Mouse (Mus musculus): ENCODE results near the gene Anapc2. TPM values are rescaled to one million over a fixed set of nuclear protein-coding genes. Genes with fewer than 3 reads are reported as not detected.

Gene Anapc2
- total and polyA plus RNA-seq, 3 experiments: 9.8 to 67.0 TPM; not detected in 1

DNA sequence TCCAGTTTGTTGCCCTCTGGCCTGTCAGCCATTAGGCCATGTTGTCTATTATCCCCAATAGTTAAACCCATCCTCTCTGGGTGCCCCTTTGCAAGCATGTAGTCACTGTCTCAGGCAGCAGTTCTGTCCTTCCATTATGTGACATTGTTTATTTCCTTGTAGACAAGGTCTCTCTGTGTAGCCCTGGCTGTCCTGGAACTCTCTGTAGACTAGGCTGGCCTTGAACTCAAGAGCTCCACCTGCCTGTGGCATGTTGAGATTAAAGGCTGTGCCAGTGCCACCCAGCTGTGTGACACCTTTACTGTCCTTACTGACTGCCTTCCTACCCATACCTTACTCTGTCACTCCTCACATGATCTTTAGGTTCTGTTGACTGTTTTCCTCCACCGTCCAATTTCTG is 19.9 kb upstream of the Anapc2 start:
- Histone ChIP-seq H3K27me3 (ENCODE audit: control insufficient read depth in 1 of 2, insufficient read depth in 2 of 2, low read length in 2 of 2) (no peaks in the 10 kb centered on the region), H3K9ac (ENCODE audit: control insufficient read depth, low read depth, low read length, poor library complexity, severe bottlenecking) (no peak overlapping the region), H3K27ac (ENCODE audit: control insufficient read depth, low read depth, low read length) (no peak overlapping the region), H3K4me3 (ENCODE audit: control insufficient read depth in 1 of 2, insufficient read depth in 1 of 2, low read depth in 2 of 2, low read length in 2 of 2) (no peak overlapping the region), H3K79me2 (ENCODE audit: control insufficient read depth, insufficient read depth, low read length, poor library complexity) (peaks cover 20% of the 10 kb centered on the region), H3K4me1 (ENCODE audit: control insufficient read depth in 1 of 2, insufficient read depth in 2 of 2, low read length in 2 of 2) (peaks cover 2 to 12% of the 10 kb centered on the region in 2 experiments; a peak in 1 of 4 replicates), H3K36me3 (ENCODE audit: control insufficient read depth in 1 of 2, insufficient read depth in 2 of 2, low read length in 2 of 2) (peaks cover 2 to 8% of the 10 kb centered on the region in 2 experiments; a peak in 2 of 4 replicates), H3K9me3 (replicated peaks; ENCODE audit: insufficient read depth, low read length) (no peaks in the 10 kb centered on the region)
- TF ChIP-seq USF1 (IDR thresholded peaks at IDR 0.05; ENCODE audit: low read depth, low read length) (no peak), TAL1 (IDR thresholded peaks at IDR 0.05; ENCODE audit: low read length) (no peak), TCF12 (IDR thresholded peaks at IDR 0.05; ENCODE audit: low read depth, low read length) (no peak), SMC3 (IDR thresholded peaks at IDR 0.05; ENCODE audit: low read depth, low read length) (peak; percentile 78), CHD1 (IDR thresholded peaks at IDR 0.05; ENCODE audit: low read depth, low read length) (no peak), RAD21 (IDR thresholded peaks at IDR 0.05; ENCODE audit: low read depth, low read length) (peak; percentile 29), TBP (IDR thresholded peaks at IDR 0.05; ENCODE audit: low read depth, low read length) (no peak), GATA1 (IDR thresholded peaks at IDR 0.05; ENCODE audit: low read depth, low read length) (no peak), CHD2 (IDR thresholded peaks at IDR 0.05; ENCODE audit: low read length) (no peak), MAX (IDR thresholded peaks at IDR 0.05; ENCODE audit: low read length) (no peak), SIN3A (IDR thresholded peaks at IDR 0.05; ENCODE audit: low read length) (no peak), E2F4 (IDR thresholded peaks at IDR 0.05; ENCODE audit: borderline replicate concordance, low read depth, low read length) (no peak), KAT2A (conservative IDR thresholded peaks at IDR 0.05; ENCODE audit: low read depth, low read length) (no peak), EP300 (IDR thresholded peaks at IDR 0.05; ENCODE audit: low read depth in 1 of 2, low read length in 2 of 2) (no peak), CTCF (IDR thresholded peaks at IDR 0.05 in 2 of 3, conservative IDR thresholded peaks at IDR 0.05 in 1 of 3; ENCODE audit: control insufficient read depth in 1 of 3, insufficient read depth in 1 of 3, low read depth in 2 of 3, low read length in 3 of 3, poor library complexity in 1 of 3, severe bottlenecking in 1 of 3) (peak; percentile 49 to 66 (median 50)), ZMIZ1 (IDR thresholded peaks at IDR 0.05; ENCODE audit: low read depth, low read length) (no peak), ZKSCAN1 (IDR thresholded peaks at IDR 0.05; ENCODE audit: low read depth, low read length) (no peak), POLR2AphosphoS2 (IDR thresholded peaks at IDR 0.05; ENCODE audit: low read length) (no peak), ZC3H11A (IDR thresholded peaks at IDR 0.05; ENCODE audit: low read depth, low read length) (peak; percentile 43; the same call in 1 of the 2 replicates), MXI1 (IDR thresholded peaks at IDR 0.05; ENCODE audit: low read depth, low read length) (no peak)
- peak; percentile 54 for DNase-seq (ENCODE audit: low read depth, low spot score)

DNA sequence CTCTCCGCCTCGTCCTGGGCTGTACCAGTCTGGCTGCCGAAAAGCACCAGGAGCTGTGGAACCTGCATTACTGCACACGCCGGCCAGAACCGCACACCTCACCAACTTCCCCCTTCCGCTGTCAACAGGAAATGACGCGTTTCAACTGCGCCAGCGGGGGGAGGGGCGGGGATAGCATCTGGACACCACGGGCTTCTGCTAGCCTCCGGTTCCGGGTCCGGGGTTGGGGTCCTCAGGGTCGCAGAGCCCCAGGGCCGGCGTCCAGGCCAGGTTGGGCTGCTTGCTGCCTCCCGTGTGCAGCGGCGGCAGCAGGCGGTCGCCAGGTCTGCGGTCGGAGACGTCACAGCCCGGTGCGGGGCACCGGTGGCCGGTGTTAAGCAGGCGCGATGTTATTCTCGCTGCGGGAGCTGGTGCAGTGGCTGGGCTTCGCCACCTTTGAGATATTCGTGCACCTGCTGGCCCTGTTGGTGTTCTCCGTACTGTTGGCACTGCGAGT is 16.9 kb upstream of the Anapc2 start, which contains the start of gene Tmem203:
Tmem203 (plus strand) TSS at position 156 of the 496 bp plus-strand sequence.
- H3K4me3 ChIP-seq (ENCODE audit: control insufficient read depth in 1 of 2, insufficient read depth in 1 of 2, low read depth in 2 of 2, low read length in 2 of 2): peak within 1 kb of the TSS; percentile 87 to 97
- H3K9ac ChIP-seq (ENCODE audit: control insufficient read depth, low read depth, low read length, poor library complexity, severe bottlenecking): peak within 1 kb of the TSS; percentile 96
- H3K27me3 ChIP-seq (ENCODE audit: control insufficient read depth in 1 of 2, insufficient read depth in 2 of 2, low read length in 2 of 2): no peaks in the 10 kb centered on the region
- H3K36me3 ChIP-seq (ENCODE audit: control insufficient read depth in 1 of 2, insufficient read depth in 2 of 2, low read length in 2 of 2): peaks cover 0 to 8% of the 10 kb centered on the region in 2 experiments; a peak in 2 of 4 replicates
- H3K79me2 ChIP-seq (ENCODE audit: control insufficient read depth, insufficient read depth, low read length, poor library complexity): peaks cover 20% of the 10 kb centered on the region
- peak; percentile 95 for DNase-seq (ENCODE audit: low read depth, low spot score)
- peaks cover 2 to 12% of the 10 kb centered on the region in 2 experiments; a peak in 1 of 4 replicates for H3K4me1 ChIP-seq (ENCODE audit: control insufficient read depth in 1 of 2, insufficient read depth in 2 of 2, low read length in 2 of 2)
- H3K9me3 ChIP-seq (replicated peaks; ENCODE audit: insufficient read depth, low read length): no peaks in the 10 kb centered on the region
- H3K27ac ChIP-seq (ENCODE audit: control insufficient read depth, low read depth, low read length): peak within 1 kb of the TSS; percentile 69
- TF ChIP-seq MAX (IDR thresholded peaks at IDR 0.05; ENCODE audit: low read length) (peak; percentile 82), NELFE (IDR thresholded peaks at IDR 0.05; ENCODE audit: low read depth, low read length) (peak; percentile 80), SMC3 (IDR thresholded peaks at IDR 0.05; ENCODE audit: low read depth, low read length) (no peak), TBP (IDR thresholded peaks at IDR 0.05; ENCODE audit: low read depth, low read length) (peak; percentile 70; the same call in 1 of the 2 replicates), CTCF (IDR thresholded peaks at IDR 0.05 in 2 of 3, conservative IDR thresholded peaks at IDR 0.05 in 1 of 3; ENCODE audit: control insufficient read depth in 1 of 3, insufficient read depth in 1 of 3, low read depth in 2 of 3, low read length in 3 of 3, poor library complexity in 1 of 3, severe bottlenecking in 1 of 3) (no peak), POLR2AphosphoS2 (IDR thresholded peaks at IDR 0.05; ENCODE audit: low read length) (peak; percentile 65), POLR2AphosphoS5 (IDR thresholded peaks at IDR 0.05; ENCODE audit: borderline replicate concordance, low read depth, low read length) (no peak), ELF1 (IDR thresholded peaks at IDR 0.05; ENCODE audit: low read depth, low read length) (peak; percentile 98), SIN3A (IDR thresholded peaks at IDR 0.05; ENCODE audit: low read length) (peak; percentile 100), ETS1 (IDR thresholded peaks at IDR 0.05; ENCODE audit: low read depth, low read length) (peak; percentile 64; the same call in 1 of the 2 replicates), MXI1 (IDR thresholded peaks at IDR 0.05; ENCODE audit: low read depth, low read length) (peak; percentile 100), TAL1 (IDR thresholded peaks at IDR 0.05; ENCODE audit: low read length) (no peak), POLR2A (IDR thresholded peaks at IDR 0.05; ENCODE audit: control insufficient read depth in 1 of 2, insufficient read depth in 1 of 2, low read depth in 1 of 2, low read length in 2 of 2, poor library complexity in 1 of 2) (peak; percentile 64 to 83; a peak in 3 of 4 replicates), NRF1 (IDR thresholded peaks at IDR 0.05; ENCODE audit: insufficient read depth, low read depth, low read length, poor library complexity, severe bottlenecking) (0 out of 2 replicates have a peak, but pooled peaks have one; percentile 18), HCFC1 (IDR thresholded peaks at IDR 0.05; ENCODE audit: low read depth, low read length) (peak; percentile 96), MYC (IDR thresholded peaks at IDR 0.05; ENCODE audit: low read depth, low read length) (peak; percentile 91), TCF12 (IDR thresholded peaks at IDR 0.05; ENCODE audit: low read depth, low read length) (peak; percentile 55; the same call in 1 of the 2 replicates), KAT2A (conservative IDR thresholded peaks at IDR 0.05; ENCODE audit: low read depth, low read length) (peak; percentile 74; the same call in 1 of the 2 replicates), RCOR1 (IDR thresholded peaks at IDR 0.05; ENCODE audit: low read depth, low read length) (no peak), USF1 (IDR thresholded peaks at IDR 0.05; ENCODE audit: low read depth, low read length) (no peak), EP300 (IDR thresholded peaks at IDR 0.05; ENCODE audit: low read depth in 1 of 2, low read length in 2 of 2) (peak in 1 of 2 experiments; percentile 48; a peak in 1 of 4 replicates)
